Mouse (Mus musculus) lung, embryonic 16.5 days (tissue): ENCODE results near the gene Zfp27. TPM values are rescaled to one million over a fixed set of nuclear protein-coding genes. Genes with fewer than 3 reads are reported as not detected.

ENCODE experiments used
- ATAC-seq: fragments of 200-750 bp; cut with Nextera tagmentation; 2 replicates; pipeline ENCODE4 v1.8.0; 2017; ENCODE audit warnings: low read depth, mild to moderate bottlenecking, moderate library complexity
- H3K27ac ChIP-seq: fragments of 300-500 bp; sonication (generic); 2 replicates; pipeline ENCODE4 v1.5.1; 2014; ENCODE audit warnings: mild to moderate bottlenecking, control low read depth, low read length
- H3K27me3 ChIP-seq: fragments of 300-500 bp; sonication (generic); 2 replicates; pipeline ENCODE4 v1.6.1; 2014; ENCODE audit warnings: low read depth, low read length, mixed read lengths; ENCODE audit not compliant: control insufficient read depth, insufficient read depth
- H3K36me3 ChIP-seq: fragments of 300-500 bp; sonication (generic); 2 replicates; pipeline ENCODE4 v1.6.1; 2014; ENCODE audit warnings: low read length; ENCODE audit not compliant: control insufficient read depth, insufficient read depth
- H3K4me1 ChIP-seq: fragments of 300-500 bp; sonication (generic); replicated peaks from 2 replicates; pipeline ENCODE4 v1.6.1; 2014; ENCODE audit warnings: low read length, mixed read lengths; ENCODE audit not compliant: control insufficient read depth, insufficient read depth
- H3K4me2 ChIP-seq: fragments of 300-500 bp; sonication (generic); 2 replicates; pipeline ENCODE4 v1.6.1; 2014; ENCODE audit warnings: low read depth, low read length, control low read depth
- H3K4me3 ChIP-seq: fragments of 300-500 bp; sonication (generic); 2 replicates; pipeline ENCODE4 v1.5.1; 2014; ENCODE audit warnings: mild to moderate bottlenecking, low read length, control low read depth
- H3K9ac ChIP-seq: fragments of 300-500 bp; sonication (generic); 2 replicates; pipeline ENCODE4 v1.6.1; 2014; ENCODE audit warnings: low read length, control low read depth
- H3K9me3 ChIP-seq: fragments of 300-500 bp; sonication (generic); 2 replicates; pipeline ENCODE4 v1.6.1; 2016; ENCODE audit warnings: low read length; ENCODE audit not compliant: control insufficient read depth
- WGBS: fragments of 180-500 bp; shearing (Covaris S2); extraction: QIAGEN DNeasy Blood & Tissue Kit; methylation state at CpG from one replicate; pipeline ENCODE4 v1.1.7; 2014; 5-methylcytosine and 5-hydroxymethylcytosine counted together
- polyA plus RNA-seq: library from polyadenylated mRNA; unstranded; fragments of >200 nt; fragmentation: Nextera tagmentation; extraction: Ambion mirVana; gene quantifications from 2 replicates; pipeline ENCODE4 v1.2.1, GENCODE M21; 2015

The Zfp27 gene
- polyA plus RNA-seq, 1 experiment from 2014 or later = 9.3 TPM

- no peak for ATAC-seq
- Histone ChIP-seq H3K27ac (no peak overlapping the region), H3K27me3 (no peaks in the 10 kb centered on the region)
These were observed 16.4 kb upstream of the Zfp27 start for GRCm38 (mm10) chr7:29922780-29923179.

DNA sequence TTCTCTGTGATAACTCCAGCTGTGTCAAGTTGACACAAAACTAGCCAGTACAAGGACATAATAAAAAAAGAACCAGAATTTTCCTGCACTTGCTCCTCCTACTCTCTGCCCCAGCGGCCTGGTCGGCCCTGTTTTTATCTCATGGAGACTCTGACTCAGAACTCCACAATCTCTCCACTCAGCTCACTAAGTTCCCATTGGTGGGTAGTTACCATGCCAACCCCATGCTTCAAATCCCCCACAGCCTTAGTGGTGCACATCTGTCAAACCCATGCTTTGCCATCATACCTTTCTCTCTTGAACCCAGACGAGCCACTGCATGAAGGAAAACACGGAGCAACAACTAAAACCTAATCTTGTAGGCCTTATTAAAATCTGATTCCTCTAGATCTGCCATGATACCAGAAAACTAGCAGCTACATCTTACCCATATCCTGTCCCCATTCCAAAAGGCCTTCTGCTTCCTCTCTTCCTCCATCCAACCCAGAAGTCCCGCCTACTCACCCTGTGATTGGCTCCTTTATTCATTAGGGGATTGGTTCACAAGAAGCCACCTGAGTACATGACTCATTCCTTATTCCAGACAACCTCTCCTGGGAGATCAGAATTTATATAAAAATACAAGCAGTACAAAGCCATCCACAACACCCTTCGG, 15.2 kb upstream of the Zfp27 start:
- no peak for ATAC-seq
- Histone ChIP-seq H3K9ac (no peak overlapping the region), H3K27ac (no peak overlapping the region), H3K27me3 (no peaks in the 10 kb centered on the region), H3K4me3 (no peak overlapping the region), H3K4me1 (no peaks in the 10 kb centered on the region), H3K36me3 (0 out of 2 replicates have a peak, but pooled peaks cover 4% of the 10 kb centered on the region), H3K9me3 (no peaks in the 10 kb centered on the region), H3K4me2 (no peak overlapping the region)
- WGBS = 78% methylated on average over 6 of the region's 6 CpGs

More at GRCm38 (mm10) chr7:29922780-29923179, 16.4 kb upstream of the Zfp27 start:
- Histone ChIP-seq H3K9me3 (no peaks in the 10 kb centered on the region), H3K9ac (no peak overlapping the region), H3K4me3 (no peak overlapping the region), H3K4me2 (no peak overlapping the region), H3K4me1 (no peaks in the 10 kb centered on the region), H3K36me3 (no peaks in the 10 kb centered on the region)
- WGBS = 50% methylated on average over 2 of the region's 2 CpGs

DNA sequence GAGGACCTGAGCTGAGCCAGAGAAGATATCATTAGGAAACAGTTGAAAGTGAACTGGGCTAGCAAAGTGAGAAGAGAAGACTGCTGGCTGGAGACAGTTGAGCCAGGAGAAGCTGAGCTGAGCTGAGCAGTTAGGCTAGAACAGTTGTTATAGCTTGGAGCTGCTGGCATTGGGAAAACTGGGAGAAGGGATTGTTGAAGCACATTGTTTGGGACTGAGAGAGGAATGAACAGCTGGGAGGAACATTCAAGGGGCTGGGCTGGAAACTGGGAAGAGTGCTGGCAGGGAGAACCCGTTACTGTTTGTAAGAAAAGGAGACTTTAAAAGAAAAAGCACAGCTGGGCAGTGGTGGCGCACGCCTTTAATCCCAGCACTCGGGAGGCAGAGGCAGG, 11.7 kb upstream of the Zfp27 start:
- H3K9ac ChIP-seq = no peak overlapping the region
- peaks cover 35% of the 10 kb centered on the region for H3K36me3 ChIP-seq
- H3K4me2 ChIP-seq = no peak overlapping the region
- 70% methylated on average over 4 of the region's 4 CpGs for WGBS
- ATAC-seq = peak; percentile 90
- H3K4me1 ChIP-seq = no peaks in the 10 kb centered on the region
- no peaks in the 10 kb centered on the region for H3K27me3 ChIP-seq
- peak overlapping the region; percentile 54 for H3K27ac ChIP-seq
- H3K9me3 ChIP-seq = peaks cover 5% of the 10 kb centered on the region; the same call in 1 of the 2 replicates
- H3K4me3 ChIP-seq = no peak overlapping the region

GRCm38 (mm10) chr7:29917371-29918061, 11.1 kb upstream of the Zfp27 start:
- 45% methylated on average over 6 of the region's 6 CpGs for WGBS
- Histone ChIP-seq H3K9me3 (peaks cover 5% of the 10 kb centered on the region; the same call in 1 of the 2 replicates), H3K9ac (no peak overlapping the region), H3K27me3 (no peaks in the 10 kb centered on the region), H3K4me2 (no peak overlapping the region), H3K36me3 (peaks cover 39% of the 10 kb centered on the region), H3K4me1 (no peaks in the 10 kb centered on the region), H3K4me3 (no peak overlapping the region), H3K27ac (peak overlapping the region; percentile 54)
- no peak; the same call in none of the 2 replicates for ATAC-seq

- H3K9me3 ChIP-seq = peaks cover 5% of the 10 kb centered on the region; the same call in 1 of the 2 replicates
- no peak overlapping the region for H3K4me3 ChIP-seq
- H3K27ac ChIP-seq = no peak overlapping the region
- peaks cover 9% of the 10 kb centered on the region for H3K4me1 ChIP-seq
- WGBS = 85% methylated on average over 13 of the region's 13 CpGs
- peaks cover 44% of the 10 kb centered on the region for H3K36me3 ChIP-seq
- no peak overlapping the region for H3K9ac ChIP-seq
- H3K4me2 ChIP-seq = no peak overlapping the region
- H3K27me3 ChIP-seq = no peaks in the 10 kb centered on the region
- ATAC-seq = no peak
These were observed 5.8 kb upstream of the Zfp27 start for GRCm38 (mm10) chr7:29912172-29912571.

GRCm38 (mm10) chr7:29910252-29910651, 3.9 kb upstream of the Zfp27 start:
- 79% methylated on average over 2 of the region's 2 CpGs for WGBS
- ATAC-seq = no peak
- H3K4me2 ChIP-seq = peak overlapping the region; percentile 65; the same call in 1 of the 2 replicates

GRCm38 (mm10) chr7:29908130-29908950, 2.0 kb upstream of the Zfp27 start, which contains the start of gene Zfp383:
Gene Zfp383 (plus strand): TSS chr7:29908223.
- Histone ChIP-seq H3K9ac (peak within 1 kb of the TSS; percentile 86), H3K27me3 (no peaks in the 10 kb centered on the region), H3K9me3 (no peaks in the 10 kb centered on the region), H3K27ac (peak within 1 kb of the TSS; percentile 87), H3K4me1 (peaks cover 9% of the 10 kb centered on the region), H3K4me3 (peak within 1 kb of the TSS; percentile 75), H3K4me2 (peak within 1 kb of the TSS; percentile 65), H3K36me3 (peaks cover 11% of the 10 kb centered on the region)
- peak; percentile 88 for ATAC-seq
- under 1% methylated on average over 33 of the region's 33 CpGs for WGBS

More at GRCm38 (mm10) chr7:29910252-29910651, 3.9 kb upstream of the Zfp27 start:
- Histone ChIP-seq H3K4me3 (no peak overlapping the region), H3K9ac (no peak overlapping the region), H3K27me3 (no peaks in the 10 kb centered on the region), H3K27ac (no peak overlapping the region), H3K36me3 (peaks cover 31% of the 10 kb centered on the region), H3K9me3 (peaks cover 4% of the 10 kb centered on the region; the same call in 1 of the 2 replicates), H3K4me1 (peaks cover 9% of the 10 kb centered on the region)

- Histone ChIP-seq H3K4me1 (peaks cover 9% of the 10 kb centered on the region), H3K9ac (no peak overlapping the region), H3K4me2 (no peak overlapping the region), H3K27me3 (no peaks in the 10 kb centered on the region), H3K27ac (no peak overlapping the region; the same call in 1 of the 2 replicates), H3K36me3 (peaks cover 2% of the 10 kb centered on the region), H3K4me3 (no peak overlapping the region), H3K9me3 (no peaks in the 10 kb centered on the region)
- 84% methylated on average over 5 of the region's 5 CpGs for WGBS
- no peak for ATAC-seq
These were observed 834 bp upstream of the Zfp27 start for GRCm38 (mm10) chr7:29907206-29907605.

- Histone ChIP-seq H3K9ac (peak overlapping the region; percentile 73; the same call in 1 of the 2 replicates), H3K36me3 (no peaks in the 10 kb centered on the region), H3K27me3 (no peaks in the 10 kb centered on the region), H3K27ac (peak overlapping the region; percentile 74), H3K4me2 (peak overlapping the region; percentile 71), H3K9me3 (no peaks in the 10 kb centered on the region), H3K4me3 (peak overlapping the region; percentile 70), H3K4me1 (peaks cover 9% of the 10 kb centered on the region)
- ATAC-seq = no peak
- WGBS = 25% methylated on average over 8 of the region's 8 CpGs
These were observed 298 bp upstream of the Zfp27 start for GRCm38 (mm10) chr7:29906682-29907058.
